Mouse (Mus musculus): ENCODE results near the gene Ppp1r14b.
A peak's percentile ranks its signal among the peaks of the same experiment; 100 is the strongest.
"Not testable (repeated sequence)": the region's sequence is repeated elsewhere in the genome, so short reads cannot be mapped to it uniquely, and the experiment has no call there.

The Ppp1r14b gene

GRCm38 (mm10) chr19:6975537-6976521, 1.1 kb downstream of the Ppp1r14b start, which contains the start of gene Plcb3:
Gene Plcb3 (minus strand): TSS chr19:6976470.
- peak; percentile 72 for DNase-seq (ENCODE audit: low spot score)

GRCm38 (mm10) chr19:6977759-6978638, 3.2 kb downstream of the Ppp1r14b start:
- DNase-seq (ENCODE audit: low spot score): no peak

- no peak for DNase-seq (ENCODE audit: low spot score)
Observed at GRCm38 (mm10) chr19:6978639-6978974, 3.8 kb downstream of the Ppp1r14b start.

- DNase-seq (ENCODE audit: low spot score): peak; percentile 38
Observed at GRCm38 (mm10) chr19:6979001-6979479, 4.3 kb downstream of the Ppp1r14b start.

- DNase-seq (ENCODE audit: low spot score): peak; percentile 100
Observed at GRCm38 (mm10) chr19:6979486-6980380, 5.0 kb downstream of the Ppp1r14b start.

GRCm38 (mm10) chr19:6980381-6981093, 5.8 kb downstream of the Ppp1r14b start, which contains the start of gene Fkbp2:
Gene Fkbp2 (minus strand): TSS chr19:6980501.
- peak; percentile 99 for DNase-seq (ENCODE audit: low spot score)

- DNase-seq (ENCODE audit: low spot score): no peak
Observed at GRCm38 (mm10) chr19:6981465-6981864, 6.7 kb downstream of the Ppp1r14b start.

GRCm38 (mm10) chr19:6983621-6984020, 8.9 kb downstream of the Ppp1r14b start:
- DNase-seq (ENCODE audit: low spot score): no peak

GRCm38 (mm10) chr19:6985300-6985699, 10.5 kb downstream of the Ppp1r14b start:
- no peak for DNase-seq (ENCODE audit: low spot score)

- DNase-seq (ENCODE audit: low spot score): no peak
Observed at GRCm38 (mm10) chr19:6985951-6986708, 11.4 kb downstream of the Ppp1r14b start.

GRCm38 (mm10) chr19:6987061-6987903, 12.5 kb downstream of the Ppp1r14b start, which contains the start of gene Vegfb:
Gene Vegfb (minus strand): TSS chr19:6987651.
- DNase-seq (ENCODE audit: low spot score): peak; percentile 68

GRCm38 (mm10) chr19:6987904-6988285, 13.1 kb downstream of the Ppp1r14b start:
- DNase-seq (ENCODE audit: low spot score): no peak

- DNase-seq (ENCODE audit: low spot score): peak; percentile 68
Observed at GRCm38 (mm10) chr19:6989251-6989650, 14.5 kb downstream of the Ppp1r14b start.

- DNase-seq (ENCODE audit: low spot score): no peak
Observed at GRCm38 (mm10) chr19:6990712-6991111, 15.9 kb downstream of the Ppp1r14b start.

- DNase-seq (ENCODE audit: low spot score): not testable (repeated sequence)
Observed at GRCm38 (mm10) chr19:6991166-6991565, 16.4 kb downstream of the Ppp1r14b start.

- DNase-seq (ENCODE audit: low spot score): peak; percentile 97
Observed at GRCm38 (mm10) chr19:6992011-6992858, 17.5 kb downstream of the Ppp1r14b start, which contains the start of gene Dnajc4. Gene Dnajc4 (minus strand): TSS chr19:6992572.

- no peak for DNase-seq (ENCODE audit: low spot score)
Observed at GRCm38 (mm10) chr19:6993011-6993770, 18.4 kb downstream of the Ppp1r14b start.
